Mouse (Mus musculus) right cerebral cortex, adult 2 months (tissue): ENCODE results near the gene Gm3667.
"Not testable (repeated sequence)": the region's sequence is repeated elsewhere in the genome, so short reads cannot be mapped to it uniquely, and the experiment has no call there.

Experiments used
- DNase-seq, 2 experiments: peaks; one replicate each; pipeline ENCODE4 v3.0.0; 2021 to 2022; ENCODE audit warnings: low spot score in 2 of 2

Gm3667 gene

GRCm38 (mm10) chr14:6889521-6890012, at the start of gene Gm3667:
Gm3667 (minus strand) TSS chr14:6889962.
- DNase-seq = peak in 1 of 2 experiments; percentile 1

DNA sequence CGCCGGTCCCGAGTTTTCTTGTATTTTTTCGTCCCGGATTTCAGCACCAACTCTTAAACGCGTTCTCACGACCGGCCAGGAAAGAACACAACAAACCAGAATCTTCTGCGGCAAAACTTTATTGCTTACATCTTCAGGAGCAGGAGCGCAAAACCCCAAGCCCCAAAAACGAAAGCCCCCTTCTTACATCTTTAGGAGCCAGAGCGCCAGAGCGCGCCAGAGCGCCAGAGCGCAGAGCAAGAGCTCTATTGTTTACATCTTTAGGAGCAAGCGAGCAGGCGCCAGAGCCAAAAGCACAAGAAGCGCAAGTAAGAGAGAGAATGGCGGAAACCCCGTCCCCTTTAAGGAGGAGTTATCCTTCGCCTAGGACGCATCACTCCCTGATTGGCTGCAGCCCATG, 10.1 kb upstream of the Gm3667 start:
- DNase-seq = not testable (repeated sequence)

DNA sequence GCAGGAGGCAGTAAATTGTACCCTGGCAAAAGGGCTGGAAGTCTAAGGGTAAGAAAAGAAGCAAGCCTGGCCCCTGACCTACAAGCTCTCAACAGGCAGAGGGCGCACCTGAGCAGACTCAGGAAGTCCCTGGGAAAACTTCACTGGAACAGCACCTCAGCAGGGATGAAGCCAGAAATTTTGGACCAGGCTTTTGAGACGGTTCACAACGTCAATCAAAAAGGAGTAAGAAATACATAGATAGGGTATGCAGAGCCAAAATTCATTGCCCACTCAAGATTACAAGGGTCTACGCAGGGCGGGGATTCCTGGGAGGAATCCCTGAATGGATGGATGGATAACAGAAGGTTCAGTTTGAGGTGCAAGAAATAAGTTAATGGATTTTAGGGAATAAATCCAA, 951 bp downstream of the Gm3667 start:
- DNase-seq = peak; percentile 34 to 40

DNA sequence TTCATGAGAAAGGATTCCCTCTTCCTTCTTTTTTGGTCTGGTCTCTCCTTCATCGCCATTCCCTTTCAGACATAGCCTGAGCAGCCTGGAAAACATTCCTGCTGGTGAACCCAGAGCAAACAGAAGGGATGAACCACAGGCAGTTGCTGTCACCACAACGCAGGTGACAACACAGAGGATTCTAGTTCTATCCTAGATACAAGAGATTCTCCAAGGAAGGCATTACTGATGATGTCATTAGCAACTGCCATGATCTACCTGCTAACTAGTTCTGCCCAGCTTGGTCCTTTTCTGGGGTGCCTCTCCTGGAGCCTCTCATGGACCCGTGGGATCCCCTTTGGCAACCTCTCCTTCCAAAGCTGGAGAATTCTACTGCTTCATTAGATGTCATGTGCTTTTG, 49.6 kb downstream of the Gm3667 start, which contains the start of gene Gm3642:
TSS of gene Gm3642 (minus strand) at position 101 of the 400 bp plus-strand sequence.
- DNase-seq = not testable (repeated sequence)

DNA sequence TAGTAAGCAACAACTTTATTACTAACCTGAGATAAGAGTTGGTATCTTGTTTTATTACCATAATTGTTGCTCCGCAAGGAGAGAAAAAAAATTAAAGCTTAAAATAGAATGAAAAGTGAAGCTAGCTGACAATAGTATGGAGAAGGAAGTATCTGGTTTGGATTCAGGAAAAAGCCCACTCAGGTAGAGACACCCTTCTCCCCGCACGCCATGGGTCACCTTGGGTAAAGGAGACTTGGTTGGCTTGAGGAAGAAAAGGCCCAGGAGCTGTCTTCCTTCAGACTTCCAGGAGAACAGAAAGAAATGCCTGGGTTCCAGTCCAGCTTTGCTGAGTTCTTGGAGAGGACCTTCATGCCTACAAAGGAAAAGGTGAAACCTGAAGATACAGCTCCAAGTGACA, 66.5 kb downstream of the Gm3667 start:
- not testable (repeated sequence) for DNase-seq
